Mouse (Mus musculus) lung, postnatal 0 days (tissue): ENCODE measurements at regions not wholly inside any gene's neighbourhood (a gene's known extent, or its start where the extent isn't known, plus 50 kb on each side); places are given as distances from the start of the nearest gene placed in this dataset.

Experiments used
- CTCF ChIP-seq: IDR thresholded peaks from 2 replicates; pipeline ENCODE4 v1.5.1; 2016; ENCODE audit warnings: antibody characterized with exemption, mild to moderate bottlenecking
- EP300 ChIP-seq: IDR thresholded peaks from 2 replicates; pipeline ENCODE4 v1.6.1; 2016; ENCODE audit warnings: antibody characterized with exemption, mild to moderate bottlenecking, control low read depth

DNA sequence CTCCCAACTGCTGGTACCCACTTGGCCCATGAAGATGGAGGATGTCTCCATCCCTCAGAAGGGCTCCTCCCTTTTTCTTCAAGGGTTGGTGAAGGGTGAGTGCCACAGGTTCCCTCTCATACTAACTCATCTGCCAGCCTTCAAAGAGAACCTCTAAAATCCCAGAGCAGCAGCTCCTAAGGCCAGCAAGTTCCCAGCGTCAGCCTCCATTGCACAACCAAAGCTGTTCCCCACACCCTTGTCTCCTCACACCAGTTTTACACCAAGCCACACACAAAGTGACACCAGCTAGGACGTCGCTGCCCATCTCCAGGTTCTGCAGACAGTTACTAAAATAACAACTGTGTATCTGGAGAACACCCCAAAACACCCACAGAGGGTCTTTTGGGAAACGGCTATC lies 198.9 kb upstream of the Sulf2 start:
- TF ChIP-seq CTCF (no peak), EP300 (no peak)
